Mouse (Mus musculus): ENCODE measurements around the gene Cdhr5. TPM values are rescaled to one million over a fixed set of nuclear protein-coding genes. Genes with fewer than 3 reads are reported as not detected.

Gene Cdhr5
- polyA plus RNA-seq, 1 experiment from 2014 or later = not detected

- Histone ChIP-seq H3K4me2 (ENCODE audit: low read depth, low read length, severe bottlenecking) (no peak overlapping the region), H3K27ac (ENCODE audit: low read depth, low read length) (no peak overlapping the region), H3K4me3 (ENCODE audit: low read depth, low read length) (no peak overlapping the region), H3K27me3 (ENCODE audit: control insufficient read depth, insufficient read depth, low read length) (peaks cover 4% of the 10 kb centered on the region), H3K4me1 (replicated peaks; ENCODE audit: control insufficient read depth, insufficient read depth, low read length) (peaks cover 2% of the 10 kb centered on the region; the same call in 1 of the 2 replicates), H3K36me3 (ENCODE audit: control insufficient read depth, insufficient read depth, low read length) (no peaks in the 10 kb centered on the region), H3K9ac (ENCODE audit: low read length) (no peak overlapping the region), H3K9me3 (ENCODE audit: control insufficient read depth, low read length) (no peaks in the 10 kb centered on the region)
- no peak for DNase-seq (ENCODE audit: low spot score)
- ATAC-seq (replicated peaks; ENCODE audit: low FRiP score) = no peak
- 91% methylated on average over 4 of the region's 4 CpGs for WGBS
Measured at GRCm38 (mm10) chr7:141282756-141283155, 6.2 kb upstream of the Cdhr5 start.

DNA sequence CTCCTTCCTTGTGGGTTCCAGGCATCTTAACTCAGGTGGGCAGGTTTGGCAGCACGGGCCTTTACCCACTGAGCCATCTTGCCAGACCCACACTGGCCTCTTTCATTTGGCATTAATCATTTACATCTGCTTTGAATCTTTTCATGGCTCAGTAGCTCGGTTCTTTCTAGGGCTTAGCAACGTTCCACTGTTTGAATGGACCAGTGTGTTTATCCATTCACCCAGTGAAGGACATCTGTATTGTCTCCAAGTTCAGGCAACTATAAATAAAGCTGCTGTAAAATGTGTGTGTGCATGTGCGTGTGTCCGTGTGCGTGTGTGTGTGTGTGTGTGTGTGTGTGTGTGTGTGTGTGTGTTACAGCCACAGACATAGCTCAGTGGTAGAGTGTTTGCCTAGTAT is 4.9 kb upstream of the Cdhr5 start:
- Histone ChIP-seq H3K9me3 (ENCODE audit: control insufficient read depth, low read length) (no peaks in the 10 kb centered on the region), H3K9ac (ENCODE audit: low read length) (no peak overlapping the region), H3K4me2 (ENCODE audit: low read depth, low read length, severe bottlenecking) (no peak overlapping the region), H3K36me3 (ENCODE audit: control insufficient read depth, insufficient read depth, low read length) (no peaks in the 10 kb centered on the region), H3K27me3 (ENCODE audit: control insufficient read depth, insufficient read depth, low read length) (peaks cover 4% of the 10 kb centered on the region), H3K4me1 (replicated peaks; ENCODE audit: control insufficient read depth, insufficient read depth, low read length) (peaks cover 2% of the 10 kb centered on the region; the same call in 1 of the 2 replicates), H3K27ac (ENCODE audit: low read depth, low read length) (no peak overlapping the region), H3K4me3 (ENCODE audit: low read depth, low read length) (no peak overlapping the region)
- ATAC-seq (replicated peaks; ENCODE audit: low FRiP score) (peak; percentile 22; the same call in 1 of the 2 replicates), DNase-seq (ENCODE audit: low spot score) (no peak)
- 49% methylated on average over 6 of the region's 6 CpGs for WGBS

- H3K9me3 ChIP-seq (ENCODE audit: control insufficient read depth, low read length) = no peaks in the 10 kb centered on the region
- peak within 1 kb of the TSS; percentile 83 for H3K4me2 ChIP-seq (ENCODE audit: low read depth, low read length, severe bottlenecking)
- peak; percentile 71 for ATAC-seq (replicated peaks; ENCODE audit: low FRiP score)
- WGBS = 1% methylated on average over 42 of the region's 46 CpGs
- no peak within 1 kb of the TSS for H3K27ac ChIP-seq (ENCODE audit: low read depth, low read length)
- DNase-seq (ENCODE audit: low spot score) = peak; percentile 76
- H3K27me3 ChIP-seq (ENCODE audit: control insufficient read depth, insufficient read depth, low read length) = peaks cover 4% of the 10 kb centered on the region
- peak within 1 kb of the TSS; percentile 34 for H3K4me3 ChIP-seq (ENCODE audit: low read depth, low read length)
- H3K4me1 ChIP-seq (replicated peaks; ENCODE audit: control insufficient read depth, insufficient read depth, low read length) = peaks cover 2% of the 10 kb centered on the region; the same call in 1 of the 2 replicates
- peak within 1 kb of the TSS; percentile 51 for H3K9ac ChIP-seq (ENCODE audit: low read length)
- no peaks in the 10 kb centered on the region for H3K36me3 ChIP-seq (ENCODE audit: control insufficient read depth, insufficient read depth, low read length)
Measured at GRCm38 (mm10) chr7:141278766-141279590, 2.4 kb upstream of the Cdhr5 start, which contains the start of gene Sct. TSS of gene Sct (minus strand) at chr7:141279133.

DNA sequence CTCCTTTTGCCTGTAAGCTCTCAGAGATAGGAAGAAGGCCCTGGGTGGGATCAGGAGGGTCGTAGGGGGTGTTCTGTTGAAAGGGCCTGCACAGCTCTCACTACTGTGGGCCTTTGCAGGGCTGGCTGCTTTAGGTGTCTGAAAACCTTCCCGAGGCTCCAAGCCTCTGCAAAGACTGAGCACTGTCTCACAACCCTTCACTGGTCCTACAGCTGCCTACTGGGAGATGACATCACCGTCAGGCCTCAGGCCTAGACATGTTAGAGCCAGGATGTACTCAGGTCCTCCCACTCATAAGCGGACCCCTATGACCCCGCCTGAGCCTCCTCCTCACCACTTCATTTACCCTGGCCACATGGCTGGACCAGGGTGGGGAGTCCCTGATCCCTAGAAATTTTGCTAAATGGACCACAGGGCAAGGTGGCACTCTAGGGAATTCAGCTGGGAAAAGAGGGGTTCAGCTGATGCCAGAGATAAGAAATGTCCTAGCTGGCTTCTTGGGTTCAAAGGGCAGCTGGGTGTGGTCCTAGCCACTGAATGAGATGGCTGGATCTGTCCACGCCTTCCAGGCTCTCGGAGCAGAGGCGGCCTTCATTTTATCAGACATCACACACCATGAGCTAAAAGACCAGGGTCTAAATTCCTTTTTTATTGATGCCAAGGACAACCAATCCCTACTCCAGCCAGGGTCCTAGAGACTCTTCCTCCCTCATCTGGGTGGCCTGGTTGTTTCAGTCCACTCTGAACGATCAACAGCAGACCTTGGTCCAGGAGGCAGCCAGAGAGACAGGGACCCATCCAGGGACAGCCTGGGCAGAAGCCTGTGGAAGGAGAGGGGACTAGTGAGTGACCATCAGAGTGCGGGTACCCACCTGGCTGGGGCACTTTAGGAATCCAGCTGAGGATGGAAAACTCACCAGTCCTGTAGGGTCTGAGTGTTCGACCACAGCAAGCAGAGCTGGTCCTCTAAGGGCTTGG is 1.4 kb upstream of the Cdhr5 start:
- Histone ChIP-seq H3K27me3 (ENCODE audit: control insufficient read depth, insufficient read depth, low read length) (peaks cover 4% of the 10 kb centered on the region), H3K4me1 (replicated peaks; ENCODE audit: control insufficient read depth, insufficient read depth, low read length) (peaks cover 2% of the 10 kb centered on the region; the same call in 1 of the 2 replicates), H3K36me3 (ENCODE audit: control insufficient read depth, insufficient read depth, low read length) (no peaks in the 10 kb centered on the region), H3K27ac (ENCODE audit: low read depth, low read length) (no peak overlapping the region), H3K4me2 (ENCODE audit: low read depth, low read length, severe bottlenecking) (no peak overlapping the region), H3K9me3 (ENCODE audit: control insufficient read depth, low read length) (no peaks in the 10 kb centered on the region), H3K4me3 (ENCODE audit: low read depth, low read length) (no peak overlapping the region), H3K9ac (ENCODE audit: low read length) (no peak overlapping the region)
- WGBS = 81% methylated on average over 11 of the region's 11 CpGs
- ATAC-seq (replicated peaks; ENCODE audit: low FRiP score) (no peak), DNase-seq (ENCODE audit: low spot score) (no peak)

- H3K9ac ChIP-seq (ENCODE audit: low read length) = no peak overlapping the region
- no peak overlapping the region for H3K27ac ChIP-seq (ENCODE audit: low read depth, low read length)
- H3K4me2 ChIP-seq (ENCODE audit: low read depth, low read length, severe bottlenecking) = no peak overlapping the region
- H3K36me3 ChIP-seq (ENCODE audit: control insufficient read depth, insufficient read depth, low read length) = no peaks in the 10 kb centered on the region
- H3K4me3 ChIP-seq (ENCODE audit: low read depth, low read length) = no peak overlapping the region
- no peaks in the 10 kb centered on the region for H3K9me3 ChIP-seq (ENCODE audit: control insufficient read depth, low read length)
- ATAC-seq (replicated peaks; ENCODE audit: low FRiP score) (no peak), DNase-seq (ENCODE audit: low spot score) (no peak)
- peaks cover 2% of the 10 kb centered on the region; the same call in 1 of the 2 replicates for H3K4me1 ChIP-seq (replicated peaks; ENCODE audit: control insufficient read depth, insufficient read depth, low read length)
- peaks cover 4% of the 10 kb centered on the region for H3K27me3 ChIP-seq (ENCODE audit: control insufficient read depth, insufficient read depth, low read length)
- 86% methylated on average over 9 of the region's 9 CpGs for WGBS
Measured at GRCm38 (mm10) chr7:141275356-141275755, 1.2 kb downstream of the Cdhr5 start.

GRCm38 (mm10) chr7:141270631-141271030 is 6.0 kb downstream of the Cdhr5 start:
- Histone ChIP-seq H3K36me3 (ENCODE audit: control insufficient read depth, insufficient read depth, low read length) (no peaks in the 10 kb centered on the region), H3K27me3 (ENCODE audit: control insufficient read depth, insufficient read depth, low read length) (no peaks in the 10 kb centered on the region)
- no peak for DNase-seq (ENCODE audit: low spot score)

DNA sequence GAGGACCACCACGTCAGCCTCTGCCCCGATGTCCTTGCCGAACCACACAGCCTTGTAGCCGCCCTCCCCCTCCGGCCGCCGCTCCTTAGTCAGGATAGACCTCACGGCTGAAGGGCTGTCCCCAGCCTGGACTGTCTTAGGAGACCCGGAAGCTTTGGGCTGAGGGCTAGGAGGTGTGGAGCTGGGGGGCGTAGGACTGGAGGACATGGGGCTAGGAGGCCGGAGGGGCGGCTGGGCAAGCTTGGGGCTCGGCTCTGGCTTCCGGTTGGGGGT is 7.4 kb downstream of the Cdhr5 start:
- Histone ChIP-seq H3K4me2 (ENCODE audit: low read depth, low read length, severe bottlenecking) (no peak overlapping the region), H3K9me3 (ENCODE audit: control insufficient read depth, low read length) (no peaks in the 10 kb centered on the region), H3K4me3 (ENCODE audit: low read depth, low read length) (no peak overlapping the region), H3K9ac (ENCODE audit: low read length) (no peak overlapping the region), H3K27me3 (ENCODE audit: control insufficient read depth, insufficient read depth, low read length) (no peaks in the 10 kb centered on the region), H3K27ac (ENCODE audit: low read depth, low read length) (no peak overlapping the region), H3K4me1 (replicated peaks; ENCODE audit: control insufficient read depth, insufficient read depth, low read length) (peaks cover 5% of the 10 kb centered on the region; the same call in 1 of the 2 replicates), H3K36me3 (ENCODE audit: control insufficient read depth, insufficient read depth, low read length) (no peaks in the 10 kb centered on the region; the same call in 1 of the 2 replicates)
- WGBS = 85% methylated on average over 14 of the region's 14 CpGs
- ATAC-seq (replicated peaks; ENCODE audit: low FRiP score) (no peak), DNase-seq (ENCODE audit: low spot score) (no peak)

More at GRCm38 (mm10) chr7:141270631-141271030, 6.0 kb downstream of the Cdhr5 start:
- Histone ChIP-seq H3K9ac (ENCODE audit: low read length) (no peak overlapping the region), H3K9me3 (ENCODE audit: control insufficient read depth, low read length) (no peaks in the 10 kb centered on the region), H3K4me2 (ENCODE audit: low read depth, low read length, severe bottlenecking) (no peak overlapping the region), H3K4me1 (replicated peaks; ENCODE audit: control insufficient read depth, insufficient read depth, low read length) (peaks cover 3% of the 10 kb centered on the region; the same call in 1 of the 2 replicates), H3K27ac (ENCODE audit: low read depth, low read length) (no peak overlapping the region), H3K4me3 (ENCODE audit: low read depth, low read length) (no peak overlapping the region)
- no peak for ATAC-seq (replicated peaks; ENCODE audit: low FRiP score)
- 96% methylated on average over 3 of the region's 3 CpGs for WGBS

GRCm38 (mm10) chr7:141268466-141269272 is 7.9 kb downstream of the Cdhr5 start:
- H3K36me3 ChIP-seq (ENCODE audit: control insufficient read depth, insufficient read depth, low read length) = no peaks in the 10 kb centered on the region; the same call in 1 of the 2 replicates
- no peak overlapping the region for H3K4me3 ChIP-seq (ENCODE audit: low read depth, low read length)
- no peaks in the 10 kb centered on the region for H3K9me3 ChIP-seq (ENCODE audit: control insufficient read depth, low read length)
- H3K4me1 ChIP-seq (replicated peaks; ENCODE audit: control insufficient read depth, insufficient read depth, low read length) = peaks cover 5% of the 10 kb centered on the region; the same call in 1 of the 2 replicates
- DNase-seq (ENCODE audit: low spot score) (no peak), ATAC-seq (replicated peaks; ENCODE audit: low FRiP score) (no peak)
- WGBS = 82% methylated on average over 24 of the region's 24 CpGs
- no peak overlapping the region for H3K27ac ChIP-seq (ENCODE audit: low read depth, low read length)
- no peak overlapping the region for H3K4me2 ChIP-seq (ENCODE audit: low read depth, low read length, severe bottlenecking)
- H3K9ac ChIP-seq (ENCODE audit: low read length) = no peak overlapping the region
- H3K27me3 ChIP-seq (ENCODE audit: control insufficient read depth, insufficient read depth, low read length) = no peaks in the 10 kb centered on the region

Data from forebrain, embryonic 11.5 days (tissue).